Mouse (Mus musculus) ovary, postnatal 10 days (tissue): Measurements from ENCODE around the gene Pilra.

Experiments used
- DNase-seq: peaks from one replicate; pipeline ENCODE4 v3.0.0; 2022; ENCODE audit warnings: low spot score

Gene Pilra

DNA sequence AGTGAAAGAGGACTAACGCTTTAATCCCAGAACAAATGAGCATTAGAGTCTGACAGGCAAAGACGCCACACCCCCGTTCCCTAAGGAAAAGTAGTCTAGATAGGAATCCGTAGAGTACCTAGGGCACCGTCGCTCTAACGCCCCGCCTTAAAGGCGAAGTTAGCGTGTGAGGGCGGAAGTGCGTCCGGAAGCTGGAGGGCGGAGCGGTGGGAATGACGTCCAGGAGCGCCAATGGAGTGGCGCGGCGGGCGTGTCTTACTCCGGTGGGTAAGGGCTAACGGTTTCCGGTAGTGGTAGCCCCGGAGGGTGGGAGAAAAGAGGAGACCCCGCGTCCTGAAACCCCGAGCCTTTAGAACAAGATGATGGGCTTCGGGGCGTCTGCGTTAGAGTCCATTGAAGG lies 57.4 kb downstream of the Pilra start, which contains the start of gene Ppp1r35:
Gene Ppp1r35, plus strand, starts transcription at position 215 of the 400 bp plus-strand sequence.
- peak; percentile 88 for DNase-seq

DNA sequence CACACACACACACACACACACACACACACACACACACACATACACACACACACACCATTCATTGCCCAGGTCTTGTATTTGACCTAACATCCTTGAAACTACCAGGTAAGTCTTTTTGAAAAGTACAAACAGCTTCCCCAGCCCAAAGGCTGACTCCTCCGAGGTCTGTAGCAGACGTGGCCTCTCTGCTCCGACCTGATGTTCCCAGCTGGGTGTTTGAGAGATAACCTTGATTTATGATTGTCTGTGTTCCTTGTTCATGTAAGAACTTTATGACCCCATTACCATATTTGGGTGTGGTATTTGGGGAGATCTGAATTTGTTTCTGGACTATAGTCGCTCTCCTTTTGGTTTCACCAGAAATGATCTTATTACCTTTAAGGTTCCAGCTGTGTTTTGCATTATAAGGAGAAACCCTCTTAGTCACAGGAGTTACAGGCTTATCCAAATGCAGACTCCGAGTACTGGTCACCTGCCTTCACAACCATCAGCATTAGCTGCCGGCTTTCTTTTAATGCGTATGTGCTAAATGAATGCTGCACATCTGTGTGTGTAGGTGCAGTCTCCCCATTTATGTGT lies 58.7 kb downstream of the Pilra start:
- DNase-seq: no peak

DNA sequence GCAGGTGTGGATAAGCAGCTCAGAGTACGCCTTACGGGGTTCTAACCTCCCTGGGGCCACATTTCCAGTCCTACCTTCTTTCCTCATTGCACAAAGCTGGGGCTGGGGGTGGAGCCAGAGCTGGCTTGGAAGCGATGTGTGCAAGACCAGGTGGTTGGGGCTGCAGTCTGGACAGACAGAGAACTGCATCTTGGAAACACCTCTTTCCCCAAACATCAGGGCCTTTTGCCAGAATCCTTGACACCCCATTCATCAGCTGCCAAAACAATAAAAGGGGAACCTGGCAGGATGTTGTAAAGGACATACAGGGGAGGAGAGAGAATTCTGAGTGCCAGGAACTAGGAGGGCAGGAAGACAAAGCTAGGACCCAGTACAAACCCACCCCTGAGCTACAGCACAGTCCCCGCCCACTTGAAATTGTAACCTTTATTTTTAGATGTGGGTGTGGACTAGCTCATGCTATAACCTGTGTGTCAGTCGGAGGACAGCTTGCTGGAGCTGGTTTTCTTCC lies 59.6 kb downstream of the Pilra start:
- no peak for DNase-seq

DNA sequence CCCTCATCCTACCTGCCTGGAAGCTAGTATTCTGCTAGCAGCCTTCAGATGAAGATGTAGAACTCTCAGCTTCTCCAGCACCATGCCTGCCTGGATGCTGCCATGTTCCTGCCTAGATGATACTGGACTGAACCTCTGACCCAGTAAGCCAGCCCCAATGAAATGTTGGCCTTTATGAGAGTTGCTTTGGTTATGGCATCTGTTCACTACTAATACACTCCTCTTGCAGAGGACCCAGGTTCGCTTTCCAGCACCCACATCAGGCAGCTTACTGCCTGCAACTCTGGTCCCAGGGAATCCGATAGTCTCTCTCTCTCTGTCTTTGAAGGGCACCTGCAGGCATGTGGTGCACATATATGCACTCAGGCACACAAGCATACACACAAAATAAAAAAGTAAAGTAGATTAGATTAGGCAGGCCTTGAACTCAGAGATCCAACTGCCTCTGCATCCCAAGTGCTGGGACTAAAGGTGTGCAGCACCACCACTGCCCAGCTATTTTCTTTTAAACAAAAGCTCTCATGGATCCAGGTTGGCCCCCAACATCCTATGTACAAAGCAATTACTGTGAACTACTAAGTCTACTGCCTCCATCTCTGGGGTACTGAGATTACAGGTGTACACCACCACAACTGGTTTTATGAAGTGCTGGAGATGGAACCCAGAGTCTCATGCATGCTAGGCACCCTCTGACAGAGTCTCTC lies 60.3 kb downstream of the Pilra start:
- no peak for DNase-seq

DNA sequence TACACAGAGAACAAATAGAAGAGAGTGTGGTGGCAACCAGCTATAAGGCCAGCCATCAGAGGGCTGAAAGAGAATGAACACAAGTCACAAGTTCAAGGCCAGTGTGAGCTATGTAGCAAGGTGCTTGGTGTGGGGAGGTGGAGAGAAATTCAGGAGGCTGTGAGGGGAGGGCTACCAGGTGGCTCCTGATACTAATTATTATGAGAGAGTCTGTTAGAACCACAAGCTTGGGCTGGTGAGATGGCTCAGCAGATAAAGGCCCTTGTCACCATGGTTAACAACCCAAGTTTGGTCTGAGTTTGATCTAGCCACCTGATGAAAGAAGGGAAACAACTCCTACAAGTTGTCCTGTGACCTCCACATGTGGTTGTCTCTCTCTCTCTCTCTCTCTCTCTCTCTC lies 63.3 kb downstream of the Pilra start:
- DNase-seq: no peak
